Mouse (Mus musculus) brain, embryonic 18.5 days (tissue): ENCODE data around the gene Erbb3.

Experiments used
- DNase-seq: peaks from one replicate; pipeline ENCODE4 v3.0.0-alpha.2; 2012; ENCODE audit warnings: low read depth, low spot score

The Erbb3 gene

GRCm38 (mm10) chr10:128612433-128613153 lies 23.1 kb upstream of the Erbb3 start:
- peak; percentile 60 for DNase-seq

- DNase-seq, result no peak
These were observed 17.0 kb upstream of the Erbb3 start for GRCm38 (mm10) chr10:128606483-128606882.

DNA sequence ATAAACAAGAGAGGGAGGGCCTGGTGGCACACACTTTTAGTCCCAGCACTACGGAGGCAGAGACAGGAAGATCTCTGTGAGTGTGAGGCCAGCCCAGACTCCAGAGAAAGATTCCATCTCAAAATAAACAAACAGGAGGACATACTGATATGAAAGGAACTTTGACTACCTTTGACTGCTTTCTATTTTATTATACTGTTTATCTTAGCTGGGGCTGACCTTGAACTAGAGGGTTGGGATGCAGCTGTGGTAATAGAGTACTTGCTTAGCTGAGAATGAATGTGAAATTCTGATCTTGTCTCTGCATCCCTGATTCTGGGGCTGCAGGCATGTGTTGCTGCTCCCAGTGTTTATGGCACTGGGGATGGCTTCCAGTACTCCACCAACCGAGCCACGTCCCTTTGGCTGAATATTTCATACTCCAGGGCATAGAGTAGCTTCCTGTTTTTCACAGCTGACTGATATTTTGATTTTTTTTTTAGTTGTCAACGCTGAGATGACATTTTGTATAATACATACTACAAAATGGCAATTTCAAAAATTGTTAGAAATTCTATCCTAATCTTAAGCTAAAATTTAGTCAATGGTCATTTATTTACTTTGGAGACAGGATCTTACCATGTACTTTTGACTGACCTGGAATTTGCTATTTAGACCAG lies 13.1 kb upstream of the Erbb3 start:
- no peak for DNase-seq

DNA sequence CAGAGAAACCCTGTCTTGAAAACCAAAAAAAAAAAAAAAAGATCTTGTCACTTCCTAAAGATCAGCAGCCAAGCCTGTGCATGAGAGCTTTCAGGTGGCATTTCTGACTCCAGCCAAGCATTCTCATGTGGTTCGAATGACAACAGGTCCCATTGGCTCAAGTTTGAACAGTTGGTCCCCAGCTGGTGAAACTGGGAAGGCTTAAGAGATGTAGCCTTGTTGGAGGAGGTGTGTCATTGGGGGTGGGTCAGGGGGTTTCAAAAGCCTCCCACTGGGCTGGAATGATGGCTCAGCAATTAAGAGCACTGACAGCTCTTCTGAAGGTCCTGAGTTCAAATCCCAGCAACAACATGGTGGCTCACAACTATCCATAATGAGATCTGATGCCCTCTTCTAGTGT lies 12.0 kb upstream of the Erbb3 start:
- DNase-seq, result no peak

- DNase-seq, result no peak
These were observed 9.0 kb upstream of the Erbb3 start for GRCm38 (mm10) chr10:128598476-128598875.

DNA sequence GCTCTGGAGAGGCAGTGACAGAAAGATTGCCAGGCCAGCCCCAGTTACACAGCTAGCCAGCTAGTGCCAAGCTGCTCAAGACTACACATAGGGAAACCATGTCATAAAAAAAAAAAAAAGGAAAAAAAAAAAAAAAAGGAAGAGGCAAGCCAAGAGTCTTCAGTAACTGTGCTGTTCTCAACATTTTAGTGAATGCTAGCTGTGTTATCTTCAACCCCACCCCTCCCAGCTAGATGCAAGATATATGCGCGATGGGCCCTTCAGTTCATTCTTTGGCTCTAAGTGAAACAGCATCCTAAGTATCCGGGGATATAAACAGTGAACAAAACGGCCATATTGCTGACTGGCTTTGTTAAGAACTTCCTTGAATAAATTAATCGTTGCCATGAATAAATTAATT lies 3.3 kb upstream of the Erbb3 start:
- DNase-seq, result no peak

- no peak for DNase-seq
These were observed 2.0 kb upstream of the Erbb3 start for GRCm38 (mm10) chr10:128591436-128591835.

DNA sequence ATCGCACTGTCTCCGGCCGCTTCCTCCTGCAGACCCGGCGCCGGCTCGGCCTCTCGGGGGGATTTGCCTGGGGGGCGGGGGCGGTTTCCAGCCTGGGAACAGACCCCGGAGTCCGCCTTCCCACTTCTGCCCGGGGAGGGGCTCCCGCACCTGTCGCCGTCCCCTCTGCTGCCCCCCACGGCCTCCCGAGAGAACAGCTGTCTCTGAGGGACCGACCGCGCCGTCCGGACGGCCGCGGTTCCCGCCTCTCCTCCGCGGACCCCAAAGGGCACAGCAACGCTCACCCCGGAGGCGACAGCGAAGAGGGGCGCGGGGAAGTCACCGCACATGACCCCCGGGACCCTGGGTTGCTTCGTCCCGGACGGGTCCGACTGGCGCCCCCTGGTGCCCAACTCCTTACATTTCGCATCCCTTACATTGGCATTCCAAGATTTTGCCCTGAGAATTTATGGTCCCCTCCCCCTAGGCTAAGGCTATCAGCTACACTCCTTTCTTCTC lies 790 bp upstream of the Erbb3 start:
- no peak for DNase-seq

DNA sequence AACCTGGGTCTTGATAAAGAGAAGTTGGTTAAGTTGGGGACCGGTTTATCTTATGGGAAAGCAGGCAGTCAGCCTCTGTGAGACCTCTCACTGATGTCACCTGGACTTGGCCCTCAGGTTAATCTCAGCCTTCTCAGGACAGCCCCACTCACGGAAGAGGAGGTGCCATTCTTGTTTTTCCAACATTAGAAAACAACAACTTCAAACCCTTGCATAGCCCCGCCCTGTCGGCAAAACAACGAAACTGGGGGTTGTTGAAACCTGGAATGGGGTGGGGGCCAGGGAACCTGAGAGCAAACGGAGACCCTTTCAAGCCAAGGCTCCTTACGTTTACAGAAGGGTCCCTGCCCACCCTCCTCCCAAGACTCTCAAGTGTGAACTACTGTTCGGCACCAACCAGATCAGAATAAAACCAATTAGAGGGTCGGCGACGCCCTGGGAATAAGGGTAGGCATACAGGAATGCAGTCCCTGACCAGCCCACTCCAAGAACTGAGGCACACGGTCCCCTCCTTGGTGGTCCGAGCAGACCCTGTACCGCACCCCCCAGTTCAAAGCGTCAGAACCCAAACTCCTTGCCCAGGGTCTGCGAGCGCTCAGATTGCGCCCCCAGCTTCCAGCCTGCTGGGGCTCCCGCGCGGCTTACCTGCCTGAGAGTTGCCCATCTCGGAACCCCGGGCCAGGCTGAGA lies 533 bp downstream of the Erbb3 start:
- DNase-seq, result no peak

DNA sequence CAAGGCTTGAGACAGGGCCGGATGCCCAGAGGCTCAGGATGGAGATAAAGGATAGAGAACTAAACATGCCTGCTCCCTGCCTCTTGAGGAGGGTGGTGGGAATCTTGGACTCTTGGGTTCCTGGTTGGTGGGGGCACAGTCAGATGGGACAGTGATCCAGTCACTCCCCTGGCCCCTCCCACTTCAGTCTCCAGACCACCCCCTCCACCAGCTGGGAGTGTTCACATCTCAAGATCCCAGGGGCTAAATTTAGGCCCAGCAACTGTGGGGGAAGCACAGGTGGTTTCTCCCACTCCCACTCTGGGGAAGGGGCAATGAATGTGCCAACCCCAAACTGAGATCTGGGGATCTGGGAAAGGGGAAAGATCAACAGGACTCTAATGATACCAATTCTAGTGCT lies 1.3 kb downstream of the Erbb3 start:
- DNase-seq, result no peak

- DNase-seq, result no peak
These were observed 1.8 kb downstream of the Erbb3 start for GRCm38 (mm10) chr10:128587697-128588096.

DNA sequence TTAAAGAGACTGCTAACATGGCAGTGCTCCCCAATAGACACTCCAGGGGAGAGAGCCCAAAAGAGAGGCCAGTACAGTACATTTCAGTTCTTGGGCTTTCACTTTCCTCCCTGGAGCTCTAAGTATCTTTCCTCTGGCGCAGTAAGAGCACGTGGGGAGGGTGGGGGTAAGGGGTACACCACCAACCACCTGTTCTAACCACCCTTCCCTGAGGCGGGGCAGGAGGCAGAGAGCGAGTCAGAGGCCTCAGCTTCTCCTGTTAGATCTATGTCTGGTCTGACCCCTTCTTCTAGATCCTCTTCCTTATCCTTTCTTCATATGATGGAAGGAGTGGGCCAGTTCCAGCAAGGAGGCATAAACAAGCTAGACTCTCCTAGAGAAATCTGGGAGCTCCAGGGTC lies 2.3 kb downstream of the Erbb3 start:
- DNase-seq, result no peak

- no peak for DNase-seq
These were observed 2.9 kb downstream of the Erbb3 start for GRCm38 (mm10) chr10:128586546-128586945.

DNA sequence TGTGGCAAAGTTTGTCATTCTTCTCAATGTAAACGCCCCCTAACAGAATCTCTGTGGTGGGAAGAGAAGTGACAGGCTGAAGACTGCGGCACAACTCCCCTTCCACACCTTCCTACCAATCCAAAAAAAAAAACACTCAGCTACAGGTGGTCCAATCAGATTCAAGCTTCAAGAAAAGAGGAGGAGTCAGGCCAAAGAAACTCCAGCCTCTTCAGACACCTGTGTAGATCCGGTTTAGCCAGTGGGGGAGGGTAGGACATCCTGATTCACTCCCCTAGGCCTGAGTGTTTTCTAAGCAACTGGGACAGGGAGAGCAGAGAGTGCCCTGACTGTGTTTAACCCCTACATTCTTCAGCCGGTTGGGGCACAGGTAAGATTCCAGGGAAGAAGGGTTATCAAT lies 5.1 kb downstream of the Erbb3 start:
- DNase-seq, result no peak

- no peak for DNase-seq
These were observed 5.8 kb downstream of the Erbb3 start for GRCm38 (mm10) chr10:128583644-128584043.

GRCm38 (mm10) chr10:128579731-128580130 lies 9.7 kb downstream of the Erbb3 start:
- no peak for DNase-seq

DNA sequence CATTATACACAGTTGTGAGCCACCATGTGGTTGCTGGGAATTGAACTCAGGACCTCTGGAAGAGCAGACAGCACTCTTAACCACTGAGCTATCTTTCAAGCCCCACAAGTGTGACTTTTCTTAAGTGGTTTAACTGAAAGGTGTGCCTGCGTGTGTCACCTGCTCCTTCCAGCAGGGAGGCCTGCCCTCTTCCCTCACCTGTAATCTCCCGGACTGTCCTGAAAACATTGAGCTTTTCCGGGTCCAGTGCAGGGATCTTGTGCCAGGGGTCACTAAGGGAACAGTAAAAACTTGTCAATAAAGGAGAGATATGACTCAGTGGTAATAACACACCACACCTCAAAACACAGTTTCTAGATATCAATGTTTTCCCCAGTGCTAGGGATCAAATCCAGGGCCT lies 10.2 kb downstream of the Erbb3 start:
- no peak for DNase-seq

DNA sequence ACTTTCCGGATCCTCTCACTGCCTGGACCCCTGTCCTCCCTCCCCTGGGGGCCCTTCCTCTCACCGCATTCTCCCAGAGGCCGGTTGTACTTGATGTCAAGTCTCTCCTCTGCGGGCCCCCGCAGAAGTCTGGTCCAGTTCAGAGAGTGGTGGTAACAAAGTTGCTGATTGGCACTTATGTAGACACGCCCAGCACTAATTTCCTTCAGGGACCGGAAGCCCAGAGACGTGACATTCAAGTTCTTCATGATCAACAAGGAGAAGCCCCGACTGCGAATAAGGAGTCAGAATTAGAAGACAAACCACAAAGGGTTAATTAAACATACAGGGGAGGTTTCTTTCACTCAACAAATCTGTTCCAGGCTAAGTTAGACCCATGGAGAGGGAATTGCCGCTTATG lies 11.1 kb downstream of the Erbb3 start:
- DNase-seq, result no peak

GRCm38 (mm10) chr10:128575063-128575462 lies 14.4 kb downstream of the Erbb3 start:
- no peak for DNase-seq

DNA sequence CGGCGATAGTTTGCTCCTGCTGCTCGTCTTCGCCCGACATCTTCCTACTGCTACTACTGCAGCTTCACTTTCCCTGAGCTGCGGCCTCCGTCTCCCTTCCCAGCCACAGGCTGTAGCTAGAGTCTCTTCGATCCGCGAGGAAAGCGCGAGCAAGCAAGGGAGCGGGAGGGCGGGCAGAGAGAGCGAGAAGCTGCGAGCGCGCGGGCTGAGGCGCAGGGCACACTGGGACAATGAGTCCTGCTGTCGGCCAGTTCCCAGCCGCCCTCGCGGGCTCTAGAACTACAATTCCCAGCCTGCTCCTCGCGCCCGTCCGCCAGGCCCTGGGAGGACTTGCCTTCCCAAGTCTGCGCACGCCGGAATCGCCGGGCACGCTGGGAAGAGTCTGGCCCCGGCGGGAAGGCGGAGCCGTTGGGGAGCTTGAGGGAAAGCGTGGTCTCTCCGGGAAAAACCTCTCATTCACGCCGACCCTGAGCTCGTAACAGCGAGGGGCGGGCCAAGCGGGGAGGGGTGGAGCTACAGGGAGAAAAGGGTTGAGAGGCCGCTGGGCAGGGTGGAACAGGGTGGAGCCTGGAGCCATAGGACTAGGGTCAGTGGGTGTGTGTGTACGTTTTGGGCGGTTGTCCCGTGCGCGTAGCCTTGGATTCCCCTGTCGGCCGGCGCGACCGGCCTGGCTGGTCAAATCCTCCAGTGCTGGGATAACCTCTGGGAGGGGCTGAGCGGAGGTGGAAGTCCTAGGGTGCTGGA lies 23.5 kb downstream of the Erbb3 start, which contains the start of gene Pa2g4:
Gene Pa2g4 (minus strand): TSS at position 200 of the 744 bp plus-strand sequence.
- peak; percentile 98 for DNase-seq

DNA sequence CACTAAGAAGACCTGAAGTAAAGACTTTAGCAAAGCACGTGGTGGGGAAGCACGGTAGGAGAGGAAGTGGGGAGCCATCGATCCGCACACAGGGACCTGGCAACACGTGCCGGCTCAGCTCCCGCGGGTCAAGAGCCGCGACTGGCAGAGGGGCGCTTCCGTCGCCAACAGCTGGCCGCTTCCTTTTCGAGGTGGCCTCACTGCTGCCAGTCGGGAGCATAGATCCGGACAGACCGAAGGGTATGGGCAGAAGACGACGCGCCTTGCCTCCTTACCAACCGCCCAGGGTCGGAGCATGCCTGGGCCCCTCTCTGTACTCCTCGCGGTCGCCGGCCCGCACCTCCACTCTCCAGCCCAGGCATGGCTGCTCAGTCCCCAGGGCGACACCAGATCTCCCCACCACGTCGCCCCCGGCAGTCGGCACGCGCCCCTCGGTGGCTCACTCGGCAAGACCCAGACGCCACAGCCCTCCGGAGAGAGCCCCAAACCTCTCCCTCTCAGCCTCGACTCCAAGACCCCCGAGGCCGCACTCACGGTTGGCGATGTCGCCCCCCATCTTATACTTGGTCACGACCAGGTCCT lies 24.2 kb downstream of the Erbb3 start:
- no peak for DNase-seq

DNA sequence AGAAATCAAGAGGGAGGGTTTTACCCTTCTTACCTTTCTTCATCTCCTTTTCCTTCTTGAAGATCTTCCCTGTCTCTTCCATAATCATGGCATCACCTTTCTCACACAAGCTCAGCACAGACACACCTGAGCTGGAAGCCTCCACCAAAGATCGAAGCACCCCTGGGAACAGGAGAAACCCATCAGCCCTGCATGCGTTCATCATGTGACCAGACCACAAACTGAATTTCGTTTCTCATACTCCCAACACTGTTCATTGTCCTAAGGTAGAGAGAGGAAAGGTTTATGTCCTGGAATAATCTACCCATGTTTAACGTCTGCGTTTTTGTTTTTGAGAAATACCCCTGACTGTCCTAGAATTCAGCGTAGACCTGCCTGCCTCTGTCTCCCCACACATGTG lies 25.9 kb downstream of the Erbb3 start:
- DNase-seq, result no peak
